8 mouse cellular contexts compared by ENCODE assay signal in genomic region chr7:113311784-113312183, GRCm38 (mm10). TPM values are rescaled to one million over a fixed set of nuclear protein-coding genes. Genes with fewer than 3 reads are reported as not detected.
DNase-seq lines count a peak whose midpoint lies in the region; ATAC-seq and TF ChIP-seq lines count a peak whose summit lies in the region.

No protein-coding gene starts in this region.

- no peak overlapping the region for H3K27ac ChIP-seq in embryonic facial prominence, embryonic 11.5 days (replicated peaks; ENCODE audit: low read depth, low read length)
- no peak overlapping the region for H3K27ac ChIP-seq in hindbrain, embryonic 15.5 days (replicated peaks)
- H3K27ac ChIP-seq in limb, embryonic 10.5 days, result no peak overlapping the region

- no peak overlapping the region for H3K4me3 ChIP-seq in C2C12 (ENCODE audit: insufficient read depth, poor library complexity, severe bottlenecking)
- H3K4me3 ChIP-seq in embryonic facial prominence, embryonic 11.5 days (ENCODE audit: low read depth, low read length), result no peak overlapping the region
- no peak overlapping the region for H3K4me3 ChIP-seq in hindbrain, embryonic 15.5 days
- H3K4me3 ChIP-seq in limb, embryonic 10.5 days, result no peak overlapping the region

- no peaks in the 10 kb centered on the region for H3K79me2 ChIP-seq in C2C12 (ENCODE audit: control insufficient read depth, insufficient read depth)

- H3K36me3 ChIP-seq in C2C12 (ENCODE audit: control insufficient read depth, insufficient read depth), result peaks cover 12% of the 10 kb centered on the region
- H3K36me3 ChIP-seq in embryonic facial prominence, embryonic 11.5 days (replicated peaks; ENCODE audit: control insufficient read depth, insufficient read depth, low read depth, low read length), result no peaks in the 10 kb centered on the region
- H3K36me3 ChIP-seq in hindbrain, embryonic 15.5 days, result peaks cover 20% of the 10 kb centered on the region
- peaks cover 16% of the 10 kb centered on the region for H3K36me3 ChIP-seq in limb, embryonic 10.5 days

- no peaks in the 10 kb centered on the region for H3K9me3 ChIP-seq in embryonic facial prominence, embryonic 11.5 days (replicated peaks; ENCODE audit: control insufficient read depth, low read length)
- no peaks in the 10 kb centered on the region for H3K9me3 ChIP-seq in hindbrain, embryonic 15.5 days
- H3K9me3 ChIP-seq in limb, embryonic 10.5 days (replicated peaks), result no peaks in the 10 kb centered on the region

- no peaks in the 10 kb centered on the region for H3K27me3 ChIP-seq in C2C12 (ENCODE audit: control insufficient read depth, insufficient read depth, insufficient read length)
- no peaks in the 10 kb centered on the region for H3K27me3 ChIP-seq in embryonic facial prominence, embryonic 11.5 days (ENCODE audit: control insufficient read depth, insufficient read depth, low read length)
- no peaks in the 10 kb centered on the region for H3K27me3 ChIP-seq in hindbrain, embryonic 15.5 days
- no peaks in the 10 kb centered on the region for H3K27me3 ChIP-seq in limb, embryonic 10.5 days (ENCODE audit: low read depth, poor library complexity, severe bottlenecking)

- DNase-seq in 3T3-L1 (ENCODE audit: low read depth, low spot score), result peak; percentile 79
- peak; percentile 54 to 73 for DNase-seq in adrenal gland, postnatal 36 days
- peak; percentile 84 for DNase-seq in embryonic facial prominence, embryonic 11.5 days (ENCODE audit: low spot score)
- DNase-seq in limb, embryonic 10.5 days (ENCODE audit: low spot score), result peak; percentile 66
- DNase-seq in natural killer cell, adult 2 months (ENCODE audit: low spot score in 2 of 2), result peak; percentile 18 to 46
- DNase-seq in thymus, postnatal 36 days, result peak; percentile 58

- no peak overlapping the region for H3K4me2 ChIP-seq in embryonic facial prominence, embryonic 11.5 days (ENCODE audit: low read depth, low read length)
- H3K4me2 ChIP-seq in hindbrain, embryonic 15.5 days, result no peak overlapping the region

- TF ChIP-seq CTCF in C2C12 (IDR thresholded peaks at IDR 0.05; ENCODE audit: control insufficient read depth, insufficient read depth, insufficient read length), result peak; percentile 46

- no peak overlapping the region for H3ac ChIP-seq in C2C12 (ENCODE audit: control insufficient read depth, insufficient read length, low read depth)

- ATAC-seq in embryonic facial prominence, embryonic 11.5 days (replicated peaks; ENCODE audit: insufficient number of reproducible peaks, low FRiP score, low TSS enrichment, low read depth), result no peak
- peak; percentile 66; the same call in 1 of the 2 replicates for ATAC-seq in hindbrain, embryonic 15.5 days (ENCODE audit: low FRiP score, low read depth)

- 22% methylated on average over 2 of the region's 2 CpGs for WGBS in embryonic facial prominence, embryonic 11.5 days
- WGBS in hindbrain, embryonic 15.5 days, result 20% methylated on average over 2 of the region's 2 CpGs
- WGBS in limb, embryonic 10.5 days, result 34% methylated on average over 2 of the region's 2 CpGs

- H3K79me3 ChIP-seq in C2C12 (ENCODE audit: low read depth), result no peaks in the 10 kb centered on the region

- no peaks in the 10 kb centered on the region for H3K4me1 ChIP-seq in embryonic facial prominence, embryonic 11.5 days (ENCODE audit: control insufficient read depth, insufficient read depth, low read length)
- H3K4me1 ChIP-seq in hindbrain, embryonic 15.5 days (replicated peaks), result no peaks in the 10 kb centered on the region
- no peaks in the 10 kb centered on the region for H3K4me1 ChIP-seq in limb, embryonic 10.5 days

- H3K9ac ChIP-seq in embryonic facial prominence, embryonic 11.5 days (replicated peaks; ENCODE audit: low read length), result no peak overlapping the region
- no peak overlapping the region for H3K9ac ChIP-seq in hindbrain, embryonic 15.5 days

TF ChIP-seq in C2C12, 6 proteins besides CTCF, POLR2A, EP300 and RAD21:
- no peak for TF ChIP-seq MAX (IDR thresholded peaks at IDR 0.05)
- no peak for TF ChIP-seq MYOG (IDR thresholded peaks at IDR 0.05; ENCODE audit: control insufficient read depth, extremely low read depth, insufficient read length)
- TF ChIP-seq FOSL1 (IDR thresholded peaks at IDR 0.05; ENCODE audit: insufficient read depth, low read length, poor library complexity, severe bottlenecking), result no peak
- no peak for TF ChIP-seq USF1 (IDR thresholded peaks at IDR 0.05; ENCODE audit: low read depth)
- no peak for TF ChIP-seq MYOD1 (IDR thresholded peaks at IDR 0.05; ENCODE audit: control insufficient read depth, insufficient read length, low read depth)
- no peak for TF ChIP-seq CEBPB (IDR thresholded peaks at IDR 0.05; ENCODE audit: low read depth)

RNA-seq across cellular contexts. Expression of gene Btbd10, which starts 57.4 kb away (rescaled TPM):
- 9.6 TPM for polyA plus RNA-seq in C2C12 (2012; fragmentation: generic; extraction: Trizol)
- total RNA-seq in adrenal gland, postnatal 36 days (2021), result 10 to 100 TPM; 16.6 to 17.8 TPM
- 31.3 and 33.7 TPM in 2 replicates for polyA plus RNA-seq in embryonic facial prominence, embryonic 11.5 days (2014; fragmentation: Nextera tagmentation; extraction: Ambion mirVana)
- 75.2 and 75.3 TPM in 2 replicates for polyA plus RNA-seq in hindbrain, embryonic 15.5 days (2015; fragmentation: Nextera tagmentation; extraction: Ambion mirVana)
- polyA plus RNA-seq in limb, embryonic 10.5 days (2016; fragmentation: Nextera tagmentation; extraction: Ambion mirVana), result 17.0 and 21.8 TPM in 2 replicates

Comparison
In these comparisons a context has a peak if more than half of its experiments do, and no peak if none do; other contexts are left out.
1. DNase-seq: peak in every context shown above with its lines; median percentile 84 in embryonic facial prominence, embryonic 11.5 days; 79 in 3T3-L1; 66 in limb, embryonic 10.5 days; 64 in adrenal gland, postnatal 36 days; 58 in thymus, postnatal 36 days; 32 in natural killer cell, adult 2 months.